Mouse (Mus musculus) ES-Bruce4 (cell line): ENCODE data around the gene Mmadhc.

ENCODE experiments used
- CTCF ChIP-seq: IDR thresholded peaks from one replicate; pipeline ENCODE4 v1.8.1; 2011; ENCODE audit warnings: low read depth, low read length
- EP300 ChIP-seq: IDR thresholded peaks from 2 replicates; pipeline ENCODE4 v1.6.1; 2011; ENCODE audit warnings: low read depth, low read length; ENCODE audit not compliant: insufficient read depth
- POLR2A ChIP-seq: IDR thresholded peaks from one replicate; pipeline ENCODE4 v1.8.1; 2011; ENCODE audit warnings: low read length; ENCODE audit not compliant: insufficient read depth

DNA sequence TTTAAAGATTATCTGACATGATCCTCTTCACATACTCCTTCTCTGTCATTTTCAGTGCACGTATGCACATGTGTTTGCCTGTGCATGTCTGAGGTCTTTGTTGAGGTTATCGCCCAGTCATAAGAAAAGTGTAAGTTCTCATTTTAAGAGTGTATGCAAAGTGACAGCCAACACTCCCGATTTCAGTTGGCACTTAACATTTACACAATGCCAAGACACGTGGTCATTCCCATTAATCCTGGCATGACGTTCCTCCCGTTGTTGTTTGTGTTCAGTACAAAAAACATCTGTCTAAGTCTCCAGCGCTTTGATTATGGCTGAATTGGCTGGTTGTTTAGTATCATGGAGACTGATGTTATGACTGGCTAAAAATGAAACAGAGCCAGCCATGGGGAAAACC lies 28.2 kb upstream of the Mmadhc start:
- TF ChIP-seq EP300 (no peak), CTCF (no peak), POLR2A (no peak)
